Mouse (Mus musculus) lung, adult 2 months (tissue): ENCODE measurements around the gene Arhgef28.

Experiments used
- CTCF ChIP-seq: fragments of 200-500 bp; IDR thresholded peaks from 2 replicates; pipeline ENCODE4 v1.5.1; 2011; ENCODE audit warnings: mild to moderate bottlenecking, low read length, control low read depth; ENCODE audit not compliant: insufficient read depth
- POLR2A ChIP-seq: fragments of 200-500 bp; IDR thresholded peaks from 2 replicates; pipeline ENCODE4 v1.6.1; 2011; ENCODE audit warnings: low read depth, mild to moderate bottlenecking, control low read depth, low read length, borderline replicate concordance; ENCODE audit errors: extremely low read depth

GRCm38 (mm10) chr13:98031642-98031960, 174.6 kb downstream of the Arhgef28 start:
- TF ChIP-seq CTCF: no peak
- no peak for TF ChIP-seq POLR2A
